Mouse (Mus musculus) small intestine, adult 2 months (tissue): ENCODE data around the gene Kyat1.

ENCODE experiments used
- CTCF ChIP-seq: fragments of 200-500 bp; IDR thresholded peaks from 2 replicates; pipeline ENCODE4 v1.5.1; 2012; ENCODE audit warnings: low read depth, mild to moderate bottlenecking, control low read depth, inconsistent platforms, low read length, moderate library complexity, mixed read lengths; ENCODE audit not compliant: insufficient replicate concordance, insufficient read length; ENCODE audit errors: extremely low read depth
- POLR2A ChIP-seq: fragments of 200-500 bp; IDR thresholded peaks from 2 replicates; pipeline ENCODE4 v1.6.1; 2012; ENCODE audit warnings: low read depth, mild to moderate bottlenecking, control low read depth, inconsistent platforms, low read length, moderate library complexity

DNA sequence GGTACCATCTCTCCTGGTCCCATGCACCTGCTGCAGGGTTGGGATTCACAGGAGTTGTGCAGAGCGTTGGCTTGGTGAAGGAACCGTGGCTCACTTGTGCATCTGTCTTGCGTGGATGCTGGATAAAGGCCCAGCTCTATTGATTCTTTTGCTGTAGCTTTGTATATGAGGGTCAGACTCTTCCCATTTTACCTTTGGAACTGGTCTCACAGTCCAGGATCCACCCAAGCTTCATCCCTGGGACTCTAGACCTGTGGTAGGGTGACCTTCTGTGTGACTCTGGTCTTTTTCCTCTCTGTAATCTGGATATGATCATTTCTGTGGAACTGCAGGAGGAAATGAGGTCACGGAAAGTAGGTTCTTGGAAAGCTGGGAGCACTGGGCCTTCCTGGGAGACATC is 61.2 kb downstream of the Kyat1 start:
- TF ChIP-seq CTCF (no peak), POLR2A (no peak)
